Mouse (Mus musculus) hindbrain, embryonic 15.5 days (tissue): Measurements from ENCODE around the gene Prepl. TPM values are rescaled to one million over a fixed set of nuclear protein-coding genes. Genes with fewer than 3 reads are reported as not detected.
A peak's percentile ranks its signal among the peaks of the same experiment; 100 is the strongest.

ENCODE experiments used
- ATAC-seq: fragments of 200-750 bp; cut with Nextera tagmentation; 2 replicates; pipeline ENCODE4 v1.8.0; 2017; ENCODE audit warnings: low read depth, moderate number of reproducible peaks, moderate TSS enrichment; ENCODE audit not compliant: low FRiP score
- H3K27ac ChIP-seq: fragments of 300-500 bp; sonication (generic); replicated peaks from 2 replicates; pipeline ENCODE4 v1.5.1; 2015; ENCODE audit warnings: mild to moderate bottlenecking, inconsistent platforms
- H3K27me3 ChIP-seq: fragments of 300-500 bp; sonication (generic); 2 replicates; pipeline ENCODE4 v1.6.1; 2015; ENCODE audit warnings: control low read depth, inconsistent platforms
- H3K36me3 ChIP-seq: fragments of 300-500 bp; sonication (generic); 2 replicates; pipeline ENCODE4 v1.6.1; 2015; ENCODE audit warnings: control low read depth, inconsistent platforms
- H3K4me1 ChIP-seq: fragments of 300-500 bp; sonication (generic); replicated peaks from 2 replicates; pipeline ENCODE4 v1.6.1; 2015; ENCODE audit warnings: control low read depth, inconsistent platforms
- H3K4me2 ChIP-seq: fragments of 300-500 bp; sonication (generic); 2 replicates; pipeline ENCODE4 v1.6.1; 2015; ENCODE audit warnings: moderate library complexity, mild to moderate bottlenecking, inconsistent platforms
- H3K4me3 ChIP-seq: fragments of 300-500 bp; sonication (generic); 2 replicates; pipeline ENCODE4 v1.5.1; 2015; ENCODE audit warnings: mild to moderate bottlenecking, inconsistent platforms
- H3K9ac ChIP-seq: fragments of 300-500 bp; sonication (generic); 2 replicates; pipeline ENCODE4 v1.6.1; 2015; ENCODE audit warnings: inconsistent platforms
- H3K9me3 ChIP-seq: fragments of 300-500 bp; sonication (generic); 2 replicates; pipeline ENCODE4 v1.6.1; 2016; ENCODE audit warnings: control low read depth, inconsistent platforms
- WGBS: fragments of 180-500 bp; shearing (Covaris S2); methylation state at CpG from one replicate; pipeline ENCODE4 v1.1.7; 2015; 5-methylcytosine and 5-hydroxymethylcytosine counted together
- polyA plus RNA-seq: library from polyadenylated mRNA; unstranded; fragments of >200 nt; fragmentation: Nextera tagmentation; extraction: Ambion mirVana; gene quantifications from 2 replicates; pipeline ENCODE4 v1.2.1, GENCODE M21; 2015

Gene Prepl
- polyA plus RNA-seq, 1 experiment from 2014 or later: 129 TPM

DNA sequence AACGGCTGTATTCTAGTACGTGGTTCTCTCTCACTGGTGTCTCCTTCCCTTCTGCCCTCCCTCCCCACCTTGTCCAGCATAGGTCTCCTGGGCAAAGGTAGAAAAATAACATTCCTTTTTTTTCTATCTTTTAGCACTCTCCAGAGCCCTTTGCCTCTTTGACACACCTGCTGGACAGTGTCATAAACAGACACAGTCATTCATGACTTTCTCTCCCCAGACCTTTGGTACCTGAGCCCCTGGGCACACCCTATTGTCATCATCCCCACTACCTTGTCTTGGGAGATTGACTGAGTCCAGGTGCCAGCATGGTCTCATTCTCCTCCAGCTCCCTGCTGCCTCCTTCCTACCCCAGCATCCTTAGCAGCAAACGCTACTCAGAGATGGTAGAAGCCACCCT is 57.0 kb downstream of the Prepl start:
- Histone ChIP-seq H3K4me1 (no peaks in the 10 kb centered on the region), H3K36me3 (no peaks in the 10 kb centered on the region), H3K4me2 (no peak overlapping the region), H3K27me3 (no peaks in the 10 kb centered on the region), H3K9me3 (no peaks in the 10 kb centered on the region), H3K27ac (no peak overlapping the region), H3K9ac (no peak overlapping the region), H3K4me3 (no peak overlapping the region)
- no peak for ATAC-seq
- WGBS: 83% methylated on average over 3 of the region's 3 CpGs

DNA sequence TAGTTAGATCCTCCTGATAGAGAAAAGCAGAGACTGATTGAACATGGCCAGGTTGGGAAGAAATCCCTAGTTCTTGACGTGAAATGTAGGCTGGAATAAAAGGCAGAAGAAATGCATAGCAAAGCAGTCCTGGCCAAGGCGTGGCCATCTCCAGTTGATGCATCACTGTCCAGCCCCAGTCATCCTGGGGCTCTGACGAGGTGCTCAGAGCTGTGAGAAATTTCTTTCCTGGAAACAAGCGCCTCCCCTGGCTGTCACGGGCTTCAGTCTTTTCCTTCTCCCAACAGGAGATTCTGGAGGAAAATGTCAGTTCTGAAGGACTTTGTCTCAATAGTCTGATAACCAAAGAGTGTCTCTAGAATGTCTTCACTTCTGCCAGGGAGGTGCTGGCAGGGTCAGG is 59.4 kb downstream of the Prepl start:
- no peak for ATAC-seq
- 69% methylated on average over 5 of the region's 5 CpGs for WGBS
- H3K27me3 ChIP-seq: no peaks in the 10 kb centered on the region

GRCm38 (mm10) chr17:85028797-85029196 is 61.2 kb downstream of the Prepl start:
- H3K9ac ChIP-seq: no peak overlapping the region
- H3K4me2 ChIP-seq: no peak overlapping the region
- no peaks in the 10 kb centered on the region for H3K36me3 ChIP-seq
- 97% methylated on average over 10 of the region's 10 CpGs for WGBS
- no peak overlapping the region for H3K27ac ChIP-seq
- no peaks in the 10 kb centered on the region for H3K9me3 ChIP-seq
- H3K4me3 ChIP-seq: no peak overlapping the region
- no peaks in the 10 kb centered on the region for H3K27me3 ChIP-seq
- ATAC-seq: no peak
- no peaks in the 10 kb centered on the region for H3K4me1 ChIP-seq

More for the DNA sequence above, 59.4 kb downstream of the Prepl start:
- Histone ChIP-seq H3K36me3 (no peaks in the 10 kb centered on the region), H3K4me3 (no peak overlapping the region), H3K27ac (no peak overlapping the region), H3K4me1 (no peaks in the 10 kb centered on the region), H3K4me2 (no peak overlapping the region), H3K9me3 (no peaks in the 10 kb centered on the region), H3K9ac (no peak overlapping the region)

DNA sequence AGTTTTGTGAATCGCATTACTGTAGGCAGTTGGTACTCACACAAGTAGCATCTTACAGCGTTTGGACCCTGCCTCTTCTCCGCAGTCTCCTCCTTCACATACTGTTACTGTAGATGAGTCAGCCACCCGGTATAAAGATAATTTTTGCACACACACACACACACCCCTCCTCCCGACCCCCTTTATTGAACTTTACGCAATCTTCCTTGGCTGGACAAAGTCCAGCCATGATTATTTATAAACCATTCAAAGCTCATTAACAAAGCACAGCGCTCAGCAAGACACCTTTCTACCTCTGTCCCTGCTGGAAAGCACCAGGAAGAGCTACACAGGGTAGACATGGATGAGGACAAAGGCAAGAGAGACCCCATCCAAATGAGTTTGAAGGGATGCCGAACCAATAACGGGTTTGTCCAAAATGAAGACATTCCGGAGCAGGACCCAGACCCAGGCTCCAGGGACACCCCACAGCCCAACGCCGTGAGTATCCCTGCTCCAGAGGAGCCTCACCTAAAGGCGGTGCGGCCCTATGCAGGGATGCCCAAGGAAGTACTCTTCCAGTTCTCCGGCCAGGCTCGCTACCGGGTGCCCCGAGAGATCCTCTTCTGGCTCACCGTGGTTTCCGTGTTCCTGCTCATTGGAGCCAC is 61.8 kb downstream of the Prepl start, which contains the start of gene Slc3a1:
TSS of gene Slc3a1 (plus strand) at position 284 of the 647 bp plus-strand sequence.
- Histone ChIP-seq H3K36me3 (no peaks in the 10 kb centered on the region), H3K9ac (no peak within 1 kb of the TSS), H3K4me2 (no peak within 1 kb of the TSS), H3K4me3 (no peak within 1 kb of the TSS), H3K27me3 (no peaks in the 10 kb centered on the region), H3K27ac (no peak within 1 kb of the TSS), H3K4me1 (no peaks in the 10 kb centered on the region), H3K9me3 (no peaks in the 10 kb centered on the region)
- WGBS: 85% methylated on average over 20 of the region's 20 CpGs
- ATAC-seq: no peak

- no peak overlapping the region for H3K27ac ChIP-seq
- no peaks in the 10 kb centered on the region for H3K36me3 ChIP-seq
- H3K4me3 ChIP-seq: no peak overlapping the region
- H3K27me3 ChIP-seq: no peaks in the 10 kb centered on the region
- no peak overlapping the region for H3K4me2 ChIP-seq
- H3K9ac ChIP-seq: no peak overlapping the region
- WGBS: 79% methylated on average over 3 of the region's 3 CpGs
- H3K4me1 ChIP-seq: no peaks in the 10 kb centered on the region
- no peak for ATAC-seq
- no peaks in the 10 kb centered on the region for H3K9me3 ChIP-seq
These were observed 62.8 kb downstream of the Prepl start for GRCm38 (mm10) chr17:85027247-85027646.

GRCm38 (mm10) chr17:85026436-85026835 is 63.6 kb downstream of the Prepl start:
- H3K4me3 ChIP-seq: no peak overlapping the region
- no peaks in the 10 kb centered on the region for H3K4me1 ChIP-seq
- no peak for ATAC-seq
- no peaks in the 10 kb centered on the region for H3K9me3 ChIP-seq
- H3K9ac ChIP-seq: no peak overlapping the region
- H3K27ac ChIP-seq: no peak overlapping the region
- no peak overlapping the region for H3K4me2 ChIP-seq
- H3K36me3 ChIP-seq: no peaks in the 10 kb centered on the region
- 91% methylated on average over 6 of the region's 6 CpGs for WGBS
- no peaks in the 10 kb centered on the region for H3K27me3 ChIP-seq

DNA sequence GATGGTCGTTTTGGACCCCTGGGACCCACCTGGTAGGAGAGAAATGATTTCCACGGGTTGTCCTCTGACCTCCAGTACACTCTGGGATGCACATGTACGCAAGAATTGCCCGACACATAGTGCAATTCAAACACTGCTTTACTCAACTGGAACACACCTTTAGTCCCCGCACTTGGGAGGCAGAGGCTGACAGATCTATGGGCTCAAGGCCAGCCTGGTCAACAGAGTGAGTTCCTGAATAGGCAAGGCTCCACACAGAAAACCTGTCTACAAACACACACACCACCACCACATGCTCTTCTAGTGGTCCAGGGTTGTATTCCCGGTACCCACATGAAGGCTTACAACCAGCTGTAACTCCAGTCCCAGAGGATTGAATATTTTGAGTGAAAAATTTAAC is 64.9 kb downstream of the Prepl start:
- no peaks in the 10 kb centered on the region for H3K27me3 ChIP-seq
- no peak overlapping the region for H3K4me2 ChIP-seq
- 91% methylated on average over 6 of the region's 6 CpGs for WGBS
- no peak overlapping the region for H3K4me3 ChIP-seq
- no peaks in the 10 kb centered on the region for H3K4me1 ChIP-seq
- H3K36me3 ChIP-seq: no peaks in the 10 kb centered on the region
- no peak for ATAC-seq
- no peak overlapping the region for H3K9ac ChIP-seq
- H3K27ac ChIP-seq: no peak overlapping the region
- H3K9me3 ChIP-seq: no peaks in the 10 kb centered on the region

GRCm38 (mm10) chr17:85024237-85024636 is 65.8 kb downstream of the Prepl start:
- Histone ChIP-seq H3K4me1 (no peaks in the 10 kb centered on the region), H3K4me2 (no peak overlapping the region), H3K9ac (no peak overlapping the region), H3K36me3 (no peaks in the 10 kb centered on the region), H3K27ac (no peak overlapping the region), H3K9me3 (no peaks in the 10 kb centered on the region), H3K4me3 (no peak overlapping the region), H3K27me3 (no peaks in the 10 kb centered on the region)
- 86% methylated on average over 8 of the region's 8 CpGs for WGBS
- ATAC-seq: no peak

DNA sequence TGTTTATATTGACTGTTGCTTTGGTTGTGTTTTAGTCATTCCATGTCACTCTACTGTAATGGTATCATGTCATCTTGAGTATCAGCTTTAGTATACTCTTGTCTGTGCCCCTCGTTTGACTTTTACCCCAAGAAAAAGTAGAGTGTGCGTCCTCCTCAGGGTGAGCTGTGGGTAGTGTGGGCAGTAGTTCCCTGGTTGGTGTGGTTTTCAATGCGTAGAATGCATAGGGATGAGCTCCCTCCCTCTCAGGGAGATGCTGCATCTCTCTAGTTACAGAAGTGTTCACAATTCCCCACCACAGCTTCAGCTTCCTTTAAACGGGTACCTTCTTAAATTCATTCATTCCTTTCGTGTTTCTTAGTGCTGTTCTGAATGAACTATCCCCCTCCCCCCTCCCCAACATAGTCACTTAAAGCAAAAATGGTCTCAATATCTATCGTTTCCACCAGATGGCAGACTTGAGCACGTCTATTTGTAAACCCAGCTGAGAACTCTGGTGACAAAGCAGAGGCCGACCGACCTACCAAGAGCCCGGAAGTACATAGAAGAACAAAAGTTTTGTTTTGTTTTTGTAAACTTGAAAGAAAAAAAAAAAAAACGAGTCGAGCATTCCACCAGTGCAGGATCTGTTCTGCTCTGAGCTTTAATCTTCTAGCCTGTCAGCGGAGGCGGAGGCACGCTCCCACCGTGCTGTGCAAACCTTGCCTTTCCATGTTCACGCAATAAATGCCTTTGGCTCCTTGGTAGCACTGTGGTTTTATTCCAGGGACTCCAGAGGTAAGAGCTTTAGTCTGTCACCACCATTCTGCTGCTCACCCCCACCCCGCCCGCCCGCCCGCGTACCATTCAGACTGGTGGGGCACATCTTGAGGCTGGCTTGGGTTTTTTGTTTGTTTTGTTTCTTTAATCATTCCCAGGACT is 66.5 kb downstream of the Prepl start:
- Histone ChIP-seq H3K4me1 (no peaks in the 10 kb centered on the region), H3K27ac (no peak overlapping the region), H3K4me3 (no peak overlapping the region), H3K27me3 (no peaks in the 10 kb centered on the region), H3K9ac (no peak overlapping the region), H3K36me3 (no peaks in the 10 kb centered on the region), H3K9me3 (no peaks in the 10 kb centered on the region), H3K4me2 (no peak overlapping the region)
- ATAC-seq: peak; percentile 53
- WGBS: 59% methylated on average over 22 of the region's 22 CpGs

GRCm38 (mm10) chr17:85020343-85020742 is 69.7 kb downstream of the Prepl start:
- H3K9me3 ChIP-seq: no peaks in the 10 kb centered on the region
- H3K9ac ChIP-seq: no peak overlapping the region
- whole genome bisulfite sequencing: 89% methylated on average over 3 of the region's 3 CpGs
- no peak overlapping the region for H3K4me2 ChIP-seq
- no peak for ATAC-seq
- H3K36me3 ChIP-seq: no peaks in the 10 kb centered on the region
- H3K4me3 ChIP-seq: no peak overlapping the region
- H3K27me3 ChIP-seq: no peaks in the 10 kb centered on the region
- H3K4me1 ChIP-seq: no peaks in the 10 kb centered on the region
- no peak overlapping the region for H3K27ac ChIP-seq

DNA sequence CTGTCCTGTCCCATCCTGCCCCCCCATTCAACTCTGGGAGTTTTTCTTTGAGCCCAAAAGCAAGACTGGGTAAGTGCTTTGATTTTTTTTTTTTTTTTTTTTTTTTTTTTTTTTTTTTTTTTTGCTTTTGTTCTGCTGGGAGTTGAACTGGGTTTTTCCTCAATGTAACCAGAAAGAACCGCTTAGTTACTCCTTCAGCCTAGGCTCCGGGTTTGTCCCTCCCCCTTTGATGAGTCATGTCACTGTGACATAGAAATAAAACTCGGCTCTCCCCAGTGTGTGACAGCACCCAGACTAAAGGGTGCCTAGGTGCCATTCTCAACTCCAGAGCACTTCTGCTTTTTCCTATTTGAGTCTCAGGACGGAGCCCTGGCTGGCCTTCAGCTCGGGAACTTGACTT is 71.2 kb downstream of the Prepl start:
- ATAC-seq: no peak
- H3K4me3 ChIP-seq: no peak overlapping the region
- H3K4me2 ChIP-seq: no peak overlapping the region
- no peak overlapping the region for H3K9ac ChIP-seq
- no peak overlapping the region for H3K27ac ChIP-seq
- no peaks in the 10 kb centered on the region for H3K9me3 ChIP-seq
- H3K27me3 ChIP-seq: no peaks in the 10 kb centered on the region
- H3K4me1 ChIP-seq: no peaks in the 10 kb centered on the region
- 89% methylated on average over 5 of the region's 5 CpGs for WGBS
- no peaks in the 10 kb centered on the region for H3K36me3 ChIP-seq

DNA sequence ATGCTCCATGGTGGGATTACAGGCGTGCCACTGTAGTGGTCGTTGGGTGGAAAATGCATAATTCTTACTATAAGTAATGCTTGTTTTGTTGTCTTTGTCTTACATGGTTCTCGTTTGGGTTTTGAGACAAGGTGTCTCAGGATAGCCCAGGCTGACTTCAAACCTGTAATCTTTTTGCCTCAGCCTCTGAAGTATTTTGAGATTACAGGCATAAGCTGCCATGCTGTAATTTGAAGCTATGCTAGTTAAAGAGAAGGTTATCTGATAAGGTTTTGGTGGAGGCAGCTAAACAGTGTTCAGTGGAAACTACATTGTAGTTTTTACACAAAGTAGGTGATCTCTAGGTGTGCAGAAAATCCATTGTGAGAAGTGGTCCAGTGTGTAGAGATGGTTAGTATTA is 71.7 kb downstream of the Prepl start:
- no peak for ATAC-seq
- Histone ChIP-seq H3K36me3 (no peaks in the 10 kb centered on the region), H3K27ac (no peak overlapping the region), H3K9me3 (no peaks in the 10 kb centered on the region), H3K4me1 (no peaks in the 10 kb centered on the region), H3K9ac (no peak overlapping the region), H3K4me2 (no peak overlapping the region), H3K4me3 (no peak overlapping the region), H3K27me3 (no peaks in the 10 kb centered on the region)
- WGBS: 89% methylated on average over 3 of the region's 3 CpGs
